Mouse (Mus musculus) megakaryocyte, adult 5-6 weeks (primary cell): ENCODE results near the gene Pkdcc. TPM values are rescaled to one million over a fixed set of nuclear protein-coding genes. Genes with fewer than 3 reads are reported as not detected.
A peak's percentile ranks its signal among the peaks of the same experiment; 100 is the strongest.

Experiments used
- ATAC-seq: 2 replicates; pipeline ENCODE4 v1.8.0; 2016; ENCODE audit warnings: mild to moderate bottlenecking, inconsistent platforms; ENCODE audit not compliant: poor library complexity, severe bottlenecking
- total RNA-seq, 2 experiments: library from RNA; stranded (forward) in 1 of 2; stranded (reverse) in 1 of 2; fragments of 153-499, 151-499 nt in 1 of 2; fragments of 221-1000, 200-1000 nt in 1 of 2; gene quantifications; 2 replicates each; pipeline versions ENCODE4 v1.2.3 to v1.2.4; 2015 to 2017

Gene Pkdcc
- total RNA-seq (2015) (2.3 and 4.8 TPM in 2 replicates), total RNA-seq (2017) (6.1 and 8.9 TPM in 2 replicates)

GRCm38 (mm10) chr17:83214674-83215528 lies at the start of gene Pkdcc:
Gene Pkdcc, plus strand, starts transcription at chr17:83215292.
- peak; percentile 64 for ATAC-seq

GRCm38 (mm10) chr17:83166195-83166594 lies 48.9 kb upstream of the Pkdcc start:
- ATAC-seq, result no peak

- ATAC-seq, result no peak
Measured at GRCm38 (mm10) chr17:83176146-83176545, 38.9 kb upstream of the Pkdcc start.

GRCm38 (mm10) chr17:83178483-83179150 lies 36.5 kb upstream of the Pkdcc start:
- no peak for ATAC-seq

- no peak for ATAC-seq
Measured at GRCm38 (mm10) chr17:83179151-83179531, 36.0 kb upstream of the Pkdcc start.

GRCm38 (mm10) chr17:83179569-83179968 lies 35.5 kb upstream of the Pkdcc start:
- no peak for ATAC-seq

- no peak for ATAC-seq
Measured at GRCm38 (mm10) chr17:83181086-83181485, 34.0 kb upstream of the Pkdcc start.

- no peak for ATAC-seq
Measured at GRCm38 (mm10) chr17:83181592-83181991, 33.5 kb upstream of the Pkdcc start.

- ATAC-seq, result no peak
Measured at GRCm38 (mm10) chr17:83182061-83182664, 32.9 kb upstream of the Pkdcc start.

- no peak for ATAC-seq
Measured at GRCm38 (mm10) chr17:83182780-83183179, 32.3 kb upstream of the Pkdcc start.

- no peak for ATAC-seq
Measured at GRCm38 (mm10) chr17:83187751-83188565, 27.1 kb upstream of the Pkdcc start.

- ATAC-seq, result no peak
Measured at GRCm38 (mm10) chr17:83190810-83191209, 24.3 kb upstream of the Pkdcc start.

- no peak for ATAC-seq
Measured at GRCm38 (mm10) chr17:83194491-83194890, 20.6 kb upstream of the Pkdcc start.

GRCm38 (mm10) chr17:83197361-83197923 lies 17.6 kb upstream of the Pkdcc start:
- ATAC-seq, result no peak

GRCm38 (mm10) chr17:83200469-83200868 lies 14.6 kb upstream of the Pkdcc start:
- ATAC-seq, result no peak

GRCm38 (mm10) chr17:83201257-83201656 lies 13.8 kb upstream of the Pkdcc start:
- ATAC-seq, result no peak

GRCm38 (mm10) chr17:83203692-83204383 lies 11.3 kb upstream of the Pkdcc start:
- no peak for ATAC-seq

- ATAC-seq, result no peak
Measured at GRCm38 (mm10) chr17:83207296-83207695, 7.8 kb upstream of the Pkdcc start.

- ATAC-seq, result no peak
Measured at GRCm38 (mm10) chr17:83208455-83208854, 6.6 kb upstream of the Pkdcc start.

GRCm38 (mm10) chr17:83210531-83210930 lies 4.6 kb upstream of the Pkdcc start:
- ATAC-seq, result no peak
